Mouse (Mus musculus) forebrain, postnatal 0 days (tissue): ENCODE results near the gene Fam193b. TPM values are rescaled to one million over a fixed set of nuclear protein-coding genes. Genes with fewer than 3 reads are reported as not detected.

Experiments used
- ATAC-seq: fragments of 200-750 bp; cut with Nextera tagmentation; 2 replicates; pipeline ENCODE4 v1.8.0; 2017; ENCODE audit warnings: mild to moderate bottlenecking, moderate library complexity
- DNase-seq: peaks from one replicate; pipeline ENCODE4 v3.0.0-alpha.2; 2015
- H3K27ac ChIP-seq: fragments of 300-500 bp; sonication (generic); 2 replicates; pipeline ENCODE4 v1.5.1; 2014; ENCODE audit warnings: low read depth, mild to moderate bottlenecking, antibody characterized with exemption, low read length, moderate library complexity, mixed read lengths
- H3K27me3 ChIP-seq: fragments of 300-500 bp; sonication (generic); 2 replicates; pipeline ENCODE4 v1.6.1; 2014; ENCODE audit warnings: mild to moderate bottlenecking, low read length, mixed read lengths; ENCODE audit not compliant: insufficient read depth
- H3K36me3 ChIP-seq: fragments of 300-500 bp; sonication (generic); 2 replicates; pipeline ENCODE4 v1.6.1; 2014; ENCODE audit warnings: mild to moderate bottlenecking, moderate library complexity; ENCODE audit not compliant: insufficient read depth
- H3K4me1 ChIP-seq: fragments of 300-500 bp; sonication (generic); 2 replicates; pipeline ENCODE4 v1.6.1; 2014; ENCODE audit warnings: antibody characterized with exemption; ENCODE audit not compliant: insufficient read depth
- H3K4me2 ChIP-seq: fragments of 300-500 bp; sonication (generic); 2 replicates; pipeline ENCODE4 v1.6.1; 2014; ENCODE audit warnings: low read depth, mild to moderate bottlenecking, moderate library complexity
- H3K4me3 ChIP-seq: fragments of 300-500 bp; sonication (generic); 2 replicates; pipeline ENCODE4 v1.5.1; 2014; ENCODE audit warnings: low read depth, low read length, mixed read lengths
- H3K9ac ChIP-seq: fragments of 300-500 bp; sonication (generic); 2 replicates; pipeline ENCODE4 v1.6.1; 2014; ENCODE audit warnings: mild to moderate bottlenecking
- H3K9me3 ChIP-seq: fragments of 300-500 bp; sonication (generic); 2 replicates; pipeline ENCODE4 v1.6.1; 2016; ENCODE audit warnings: low read length
- CTCF ChIP-seq: sonication (generic); IDR thresholded peaks from 2 replicates; pipeline ENCODE4 v1.5.1; 2016; ENCODE audit warnings: antibody characterized with exemption, control low read depth, low read depth
- WGBS: fragments of 180-500 bp; shearing (Covaris S2); extraction: QIAGEN DNeasy Blood & Tissue Kit; methylation state at CpG from one replicate; pipeline ENCODE4 v1.1.7; 2014; 5-methylcytosine and 5-hydroxymethylcytosine counted together
- microRNA-seq, 2 experiments: library from miRNA; unstranded; fragments of <30 nt; microRNA quantifications; one replicate each; pipeline ENCODE4; 2016
- polyA plus RNA-seq: library from polyadenylated mRNA; unstranded; fragments of >200 nt; fragmentation: Nextera tagmentation; extraction: Ambion mirVana; gene quantifications from 2 replicates; pipeline ENCODE4 v1.2.1, GENCODE M21; 2015
- total RNA-seq: library from RNA; depleted of rRNA; stranded (reverse); fragments of >200 nt; gene quantifications from 2 replicates; pipeline ENCODE4 v1.2.3, GENCODE M21; 2014; rRNA removed

The Fam193b gene
- total and polyA plus RNA-seq, 2 experiments from 2014 or later, result 41.2 to 88.4 TPM

- DNase-seq (no peak), ATAC-seq (no peak)
- Histone ChIP-seq H3K4me1 (peaks cover 22% of the 10 kb centered on the region), H3K27ac (no peak overlapping the region), H3K27me3 (no peaks in the 10 kb centered on the region), H3K9me3 (no peaks in the 10 kb centered on the region), H3K4me3 (no peak overlapping the region), H3K36me3 (peaks cover 21% of the 10 kb centered on the region), H3K9ac (no peak overlapping the region), H3K4me2 (no peak overlapping the region)
- TF ChIP-seq CTCF, result no peak
- 42% methylated on average over 11 of the region's 11 CpGs for WGBS
Observed at GRCm38 (mm10) chr13:55498906-55499305, 72.0 kb downstream of the Fam193b start.

DNA sequence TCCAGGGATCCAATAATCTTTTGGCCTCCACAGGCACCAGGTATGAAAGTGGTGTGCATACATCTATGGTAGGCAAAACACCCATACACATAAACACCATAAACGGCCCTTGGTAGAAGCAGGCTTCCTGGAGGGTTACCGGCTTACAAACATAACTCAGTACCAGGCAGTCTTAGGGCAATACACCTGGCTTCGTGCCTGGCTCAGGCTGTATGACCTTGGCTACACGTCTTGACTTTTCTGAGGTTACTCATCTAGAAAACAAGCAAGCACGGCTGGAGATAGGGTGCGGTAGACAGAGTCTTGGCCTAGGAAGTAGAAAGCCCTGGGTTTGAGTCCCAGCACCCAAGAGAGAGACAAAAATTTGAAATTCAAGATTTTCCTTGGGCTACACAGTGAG lies 74.3 kb downstream of the Fam193b start:
- Histone ChIP-seq H3K4me1 (peaks cover 22% of the 10 kb centered on the region), H3K9me3 (no peaks in the 10 kb centered on the region), H3K27ac (no peak overlapping the region), H3K4me3 (no peak overlapping the region), H3K27me3 (no peaks in the 10 kb centered on the region), H3K9ac (no peak overlapping the region), H3K36me3 (peaks cover 7% of the 10 kb centered on the region; the same call in 1 of the 2 replicates), H3K4me2 (no peak overlapping the region)
- 86% methylated on average over 6 of the region's 6 CpGs for WGBS
- ATAC-seq (no peak), DNase-seq (no peak)
- no peak for TF ChIP-seq CTCF

GRCm38 (mm10) chr13:55495702-55496101 lies 75.2 kb downstream of the Fam193b start:
- no peak for TF ChIP-seq CTCF
- Histone ChIP-seq H3K27ac (peak overlapping the region; percentile 54; the same call in 1 of the 2 replicates), H3K4me3 (no peak overlapping the region), H3K9ac (no peak overlapping the region), H3K4me2 (0 out of 2 replicates have a peak overlapping the region, but pooled peaks have one; percentile 3), H3K9me3 (no peaks in the 10 kb centered on the region), H3K36me3 (peaks cover 7% of the 10 kb centered on the region; the same call in 1 of the 2 replicates), H3K27me3 (no peaks in the 10 kb centered on the region), H3K4me1 (peaks cover 22% of the 10 kb centered on the region)
- WGBS, result 9% methylated on average over 4 of the region's 4 CpGs
- ATAC-seq, result peak; percentile 28
- DNase-seq, result peak; percentile 47

GRCm38 (mm10) chr13:55494883-55495621 lies 75.9 kb downstream of the Fam193b start:
- TF ChIP-seq CTCF, result no peak
- H3K9me3 ChIP-seq, result no peaks in the 10 kb centered on the region
- peak overlapping the region; percentile 40; the same call in 1 of the 2 replicates for H3K27ac ChIP-seq
- peak; percentile 86 for ATAC-seq
- H3K36me3 ChIP-seq, result peaks cover 7% of the 10 kb centered on the region; the same call in 1 of the 2 replicates
- H3K4me2 ChIP-seq, result 0 out of 2 replicates have a peak overlapping the region, but pooled peaks have one; percentile 3
- no peak overlapping the region for H3K9ac ChIP-seq
- H3K4me1 ChIP-seq, result peaks cover 22% of the 10 kb centered on the region
- no peak overlapping the region for H3K4me3 ChIP-seq
- peak; percentile 69 for DNase-seq
- WGBS, result 8% methylated on average over 18 of the region's 18 CpGs
- no peaks in the 10 kb centered on the region for H3K27me3 ChIP-seq

DNA sequence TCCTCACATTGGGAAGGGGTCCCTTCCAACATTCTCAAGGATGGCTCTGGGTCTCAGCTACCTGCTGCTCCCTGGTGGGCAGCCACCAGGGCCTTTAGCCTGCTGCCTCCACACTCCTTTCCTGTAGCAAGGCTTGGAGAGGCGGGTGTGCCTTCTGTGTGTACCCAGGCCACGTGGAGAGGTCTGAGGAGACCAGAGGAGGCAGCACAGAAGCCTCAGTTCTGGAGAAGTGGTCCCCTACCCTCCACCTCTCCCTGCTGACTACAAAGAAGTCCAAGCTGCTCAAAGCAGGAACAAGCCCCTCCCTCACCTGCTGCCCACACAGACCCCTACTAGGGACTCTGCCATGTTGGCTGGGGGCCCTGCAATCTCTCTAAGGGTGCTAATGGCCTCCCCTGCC lies 76.7 kb downstream of the Fam193b start:
- peaks cover 7% of the 10 kb centered on the region; the same call in 1 of the 2 replicates for H3K36me3 ChIP-seq
- H3K9ac ChIP-seq, result no peak overlapping the region
- H3K9me3 ChIP-seq, result no peaks in the 10 kb centered on the region
- H3K4me1 ChIP-seq, result peaks cover 22% of the 10 kb centered on the region
- no peaks in the 10 kb centered on the region for H3K27me3 ChIP-seq
- ATAC-seq, result no peak
- H3K4me2 ChIP-seq, result no peak overlapping the region
- H3K4me3 ChIP-seq, result no peak overlapping the region
- no peak overlapping the region for H3K27ac ChIP-seq
- DNase-seq, result no peak
- TF ChIP-seq CTCF, result no peak
- WGBS, result 34% methylated on average over 2 of the region's 2 CpGs

Small RNA genes within 50 kb of the gene (microRNA-seq; reads per million reads assigned to microRNA genes)
- 1.2 to 2.0 reads per million in 2 experiments for gene Mir6945

Other genes starting within 250 kb of the Fam193b start
- 67.3 and 77.4 TPM in 2 replicates for gene Rab24, start 249.2 kb downstream of the Fam193b start, total RNA-seq
- gene Rab24, start 249.2 kb downstream of the Fam193b start, polyA plus RNA-seq, result 92.3 and 99.4 TPM in 2 replicates
- gene Mxd3, start 241.3 kb downstream of the Fam193b start, total RNA-seq, result 10.1 and 10.5 TPM in 2 replicates
- 7.3 and 9.4 TPM in 2 replicates for gene Mxd3, start 241.3 kb downstream of the Fam193b start, polyA plus RNA-seq
- gene Lman2, start 208.3 kb downstream of the Fam193b start, total RNA-seq, result 55.2 and 62.6 TPM in 2 replicates
- gene Lman2, start 208.3 kb downstream of the Fam193b start, polyA plus RNA-seq, result 32.8 TPM in 2 replicates
- 4.0 and 4.4 TPM in 2 replicates for gene Rgs14, start 201.4 kb downstream of the Fam193b start, total RNA-seq
- 2.5 and 3.9 TPM in 2 replicates for gene Rgs14, start 201.4 kb downstream of the Fam193b start, polyA plus RNA-seq
- gene Slc34a1, start 172.9 kb downstream of the Fam193b start, total RNA-seq, result 0.95 TPM in 1 of 2 replicates, not detected in the other
- 0.29 TPM in 1 of 2 replicates, not detected in the other for gene Slc34a1, start 172.9 kb downstream of the Fam193b start, polyA plus RNA-seq
- gene Pfn3, start 155.9 kb downstream of the Fam193b start, total RNA-seq, result not detected in 2 replicates
- 0.93 and 1.5 TPM in 2 replicates for gene Pfn3, start 155.9 kb downstream of the Fam193b start, polyA plus RNA-seq
- gene F12, start 144.3 kb downstream of the Fam193b start, total RNA-seq, result 0.15 TPM in 1 of 2 replicates, not detected in the other
- 0.45 and 0.51 TPM in 2 replicates for gene F12, start 144.3 kb downstream of the Fam193b start, polyA plus RNA-seq
- 79.5 and 88.2 TPM in 2 replicates for gene Grk6, start 126.0 kb downstream of the Fam193b start, total RNA-seq
- gene Grk6, start 126.0 kb downstream of the Fam193b start, polyA plus RNA-seq, result 38.5 and 40.8 TPM in 2 replicates
- gene Prr7, start 106.9 kb downstream of the Fam193b start, total RNA-seq, result 108 and 118 TPM in 2 replicates
- gene Prr7, start 106.9 kb downstream of the Fam193b start, polyA plus RNA-seq, result 7.8 and 8.7 TPM in 2 replicates
- 545 and 619 TPM in 2 replicates for gene Dbn1, start 83.0 kb downstream of the Fam193b start, total RNA-seq
- gene Dbn1, start 83.0 kb downstream of the Fam193b start, polyA plus RNA-seq, result 603 and 619 TPM in 2 replicates
- gene Pdlim7, start 57.4 kb downstream of the Fam193b start, total RNA-seq, result 26.6 and 36.7 TPM in 2 replicates
- gene Pdlim7, start 57.4 kb downstream of the Fam193b start, polyA plus RNA-seq, result 114 and 115 TPM in 2 replicates
- 2.5 and 4.8 TPM in 2 replicates for gene Dok3, start 41.8 kb downstream of the Fam193b start, total RNA-seq
- 0.82 TPM in 2 replicates for gene Dok3, start 41.8 kb downstream of the Fam193b start, polyA plus RNA-seq
- 65.2 and 69.6 TPM in 2 replicates for gene Ddx41, start 34.5 kb downstream of the Fam193b start, total RNA-seq
- gene Ddx41, start 34.5 kb downstream of the Fam193b start, polyA plus RNA-seq, result 46.1 and 51.7 TPM in 2 replicates
- 52.9 and 56.3 TPM in 2 replicates for gene Tmed9, start 2.6 kb upstream of the Fam193b start, total RNA-seq
- gene Tmed9, start 2.6 kb upstream of the Fam193b start, polyA plus RNA-seq, result 102 TPM in 2 replicates
- gene B4galt7, start 28.8 kb upstream of the Fam193b start, total RNA-seq, result 57.6 and 63.1 TPM in 2 replicates
- 36.1 and 43.0 TPM in 2 replicates for gene B4galt7, start 28.8 kb upstream of the Fam193b start, polyA plus RNA-seq
- 87.8 and 115 TPM in 2 replicates for gene Caml, start 51.9 kb upstream of the Fam193b start, total RNA-seq
- gene Caml, start 51.9 kb upstream of the Fam193b start, polyA plus RNA-seq, result 116 and 121 TPM in 2 replicates
- 28.0 and 34.7 TPM in 2 replicates for gene Ddx46, start 63.9 kb upstream of the Fam193b start, total RNA-seq
- gene Ddx46, start 63.9 kb upstream of the Fam193b start, polyA plus RNA-seq, result 17.7 and 20.1 TPM in 2 replicates
- 135 and 167 TPM in 2 replicates for gene B230219D22Rik, start 122.0 kb upstream of the Fam193b start, total RNA-seq
- gene B230219D22Rik, start 122.0 kb upstream of the Fam193b start, polyA plus RNA-seq, result 40.7 and 59.5 TPM in 2 replicates
- gene Txndc15, start 143.5 kb upstream of the Fam193b start, total RNA-seq, result 116 and 121 TPM in 2 replicates
- 134 and 135 TPM in 2 replicates for gene Txndc15, start 143.5 kb upstream of the Fam193b start, polyA plus RNA-seq
- gene Pcbd2, start 156.2 kb upstream of the Fam193b start, total RNA-seq, result 9.6 and 11.1 TPM in 2 replicates
- gene Pcbd2, start 156.2 kb upstream of the Fam193b start, polyA plus RNA-seq, result 28.7 and 29.2 TPM in 2 replicates
- gene Catsper3, start 213.4 kb upstream of the Fam193b start, total RNA-seq, result not detected in 2 replicates
- gene Catsper3, start 213.4 kb upstream of the Fam193b start, polyA plus RNA-seq, result 0.14 and 0.19 TPM in 2 replicates